Mouse (Mus musculus) liver, postnatal 0 days (tissue): ENCODE data around the gene Ing3. TPM values are rescaled to one million over a fixed set of nuclear protein-coding genes. Genes with fewer than 3 reads are reported as not detected.

Experiments used
- ATAC-seq: fragments of 200-750 bp; cut with Nextera tagmentation; 2 replicates; pipeline ENCODE4 v1.8.0; 2017; ENCODE audit warnings: mild to moderate bottlenecking, moderate library complexity
- DNase-seq: peaks from one replicate; pipeline ENCODE4 v3.0.0-alpha.2; 2016
- H3K27ac ChIP-seq: fragments of 300-500 bp; sonication (generic); 2 replicates; pipeline ENCODE4 v1.5.1; 2014; ENCODE audit warnings: antibody characterized with exemption, moderate library complexity, mild to moderate bottlenecking, low read depth
- H3K27me3 ChIP-seq: fragments of 300-500 bp; sonication (generic); 2 replicates; pipeline ENCODE4 v1.6.1; 2014; ENCODE audit warnings: low read length, control low read depth, mixed read lengths; ENCODE audit not compliant: insufficient read depth
- H3K36me3 ChIP-seq: fragments of 300-500 bp; sonication (generic); replicated peaks from 2 replicates; pipeline ENCODE4 v1.6.1; 2014; ENCODE audit warnings: mild to moderate bottlenecking, control low read depth, low read length, moderate library complexity, mixed read lengths; ENCODE audit not compliant: insufficient read depth
- H3K4me1 ChIP-seq: fragments of 300-500 bp; sonication (generic); 2 replicates; pipeline ENCODE4 v1.6.1; 2014; ENCODE audit warnings: antibody characterized with exemption, mild to moderate bottlenecking, control low read depth; ENCODE audit not compliant: insufficient read depth
- H3K4me2 ChIP-seq: fragments of 300-500 bp; sonication (generic); 2 replicates; pipeline ENCODE4 v1.6.1; 2014; ENCODE audit warnings: low read depth, mild to moderate bottlenecking, low read length, moderate library complexity, mixed read lengths
- H3K4me3 ChIP-seq: fragments of 300-500 bp; sonication (generic); 2 replicates; pipeline ENCODE4 v1.5.1; 2014; ENCODE audit warnings: low read depth, low read length
- H3K9ac ChIP-seq: fragments of 300-500 bp; sonication (generic); replicated peaks from 2 replicates; pipeline ENCODE4 v1.6.1; 2014; ENCODE audit warnings: mild to moderate bottlenecking, moderate library complexity
- H3K9me3 ChIP-seq: fragments of 300-500 bp; sonication (generic); 2 replicates; pipeline ENCODE4 v1.6.1; 2016; ENCODE audit warnings: mild to moderate bottlenecking, control low read depth, low read length, mixed read lengths
- CTCF ChIP-seq: sonication (generic); IDR thresholded peaks from 2 replicates; pipeline ENCODE4 v1.5.1; 2016; ENCODE audit warnings: antibody characterized with exemption, low read depth
- EP300 ChIP-seq: IDR thresholded peaks from 2 replicates; pipeline ENCODE4 v1.6.1; 2016; ENCODE audit warnings: antibody characterized with exemption, low read depth, mild to moderate bottlenecking
- WGBS: fragments of 180-500 bp; shearing (Covaris S2); extraction: QIAGEN DNeasy Blood & Tissue Kit; methylation state at CpG from one replicate; pipeline ENCODE4 v1.1.7; 2014; ENCODE audit not compliant: insufficient replicate concordance; 5-methylcytosine and 5-hydroxymethylcytosine counted together
- polyA plus RNA-seq: library from polyadenylated mRNA; unstranded; fragments of >200 nt; fragmentation: Nextera tagmentation; extraction: Ambion mirVana; gene quantifications from 2 replicates; pipeline ENCODE4 v1.2.1, GENCODE M21; 2015

Ing3 gene
- 12.0 and 15.0 TPM in 2 replicates for polyA plus RNA-seq

- Histone ChIP-seq H3K36me3 (peaks cover 13% of the 10 kb centered on the region; the same call in 1 of the 2 replicates), H3K9ac (peak within 1 kb of the TSS; percentile 75), H3K27me3 (no peaks in the 10 kb centered on the region), H3K4me3 (peak within 1 kb of the TSS; percentile 65), H3K4me1 (0 out of 2 replicates have a peak, but pooled peaks cover 3% of the 10 kb centered on the region), H3K4me2 (peak within 1 kb of the TSS; percentile 79), H3K9me3 (no peaks in the 10 kb centered on the region), H3K27ac (peak within 1 kb of the TSS; percentile 98)
- TF ChIP-seq EP300: peak; percentile 40; the same call in 1 of the 2 replicates
- TF ChIP-seq CTCF: no peak
- DNase-seq (peak; percentile 95), ATAC-seq (peak; percentile 93)
- under 1% methylated on average over 35 of the region's 35 CpGs for WGBS
These were observed at the start of gene Ing3 for GRCm38 (mm10) chr6:21949226-21949731. Gene Ing3, plus strand, starts transcription at chr6:21949571.

GRCm38 (mm10) chr6:21909720-21910119, 39.7 kb upstream of the Ing3 start:
- no peak for TF ChIP-seq CTCF
- no peak for TF ChIP-seq EP300
- Histone ChIP-seq H3K4me3 (no peak overlapping the region), H3K9me3 (no peaks in the 10 kb centered on the region), H3K4me2 (no peak overlapping the region), H3K27me3 (no peaks in the 10 kb centered on the region), H3K9ac (no peak overlapping the region), H3K27ac (no peak overlapping the region), H3K4me1 (no peaks in the 10 kb centered on the region), H3K36me3 (no peaks in the 10 kb centered on the region)
- no peak for ATAC-seq
- DNase-seq: no peak

GRCm38 (mm10) chr6:21910804-21911203, 38.6 kb upstream of the Ing3 start:
- H3K4me1 ChIP-seq: no peaks in the 10 kb centered on the region
- no peak overlapping the region for H3K27ac ChIP-seq
- DNase-seq (no peak), ATAC-seq (no peak)
- WGBS: 70% methylated on average over 6 of the region's 6 CpGs
- H3K36me3 ChIP-seq: no peaks in the 10 kb centered on the region
- TF ChIP-seq EP300: no peak
- TF ChIP-seq CTCF: no peak
- H3K4me2 ChIP-seq: no peak overlapping the region
- H3K9me3 ChIP-seq: no peaks in the 10 kb centered on the region
- no peak overlapping the region for H3K9ac ChIP-seq
- H3K27me3 ChIP-seq: no peaks in the 10 kb centered on the region
- no peak overlapping the region for H3K4me3 ChIP-seq

GRCm38 (mm10) chr6:21916591-21916990, 32.8 kb upstream of the Ing3 start:
- 61% methylated on average over 2 of the region's 2 CpGs for WGBS
- H3K36me3 ChIP-seq: no peaks in the 10 kb centered on the region
- no peak for DNase-seq
- H3K27ac ChIP-seq: no peak overlapping the region
- no peak overlapping the region for H3K4me3 ChIP-seq
- no peaks in the 10 kb centered on the region for H3K9me3 ChIP-seq
- no peak overlapping the region for H3K9ac ChIP-seq
- H3K4me1 ChIP-seq: no peaks in the 10 kb centered on the region
- no peaks in the 10 kb centered on the region for H3K27me3 ChIP-seq
- TF ChIP-seq EP300 (no peak), CTCF (no peak)
- H3K4me2 ChIP-seq: no peak overlapping the region
- no peak for ATAC-seq

GRCm38 (mm10) chr6:21924150-21924549, 25.2 kb upstream of the Ing3 start:
- ATAC-seq (no peak), DNase-seq (no peak)
- no peaks in the 10 kb centered on the region for H3K4me1 ChIP-seq
- H3K27me3 ChIP-seq: no peaks in the 10 kb centered on the region
- TF ChIP-seq EP300 (no peak), CTCF (peak; percentile 22; the same call in 1 of the 2 replicates)
- H3K4me3 ChIP-seq: no peak overlapping the region
- H3K36me3 ChIP-seq: no peaks in the 10 kb centered on the region
- no peak overlapping the region for H3K9ac ChIP-seq
- H3K9me3 ChIP-seq: no peaks in the 10 kb centered on the region
- H3K4me2 ChIP-seq: no peak overlapping the region
- no peak overlapping the region for H3K27ac ChIP-seq
- 31% methylated on average over 1 of the region's 1 CpGs for WGBS

GRCm38 (mm10) chr6:21937981-21938635, 11.3 kb upstream of the Ing3 start:
- DNase-seq: no peak
- Histone ChIP-seq H3K4me1 (0 out of 2 replicates have a peak, but pooled peaks cover 4% of the 10 kb centered on the region), H3K9me3 (no peaks in the 10 kb centered on the region), H3K9ac (no peak overlapping the region), H3K4me3 (no peak overlapping the region), H3K4me2 (no peak overlapping the region), H3K36me3 (no peaks in the 10 kb centered on the region), H3K27ac (no peak overlapping the region), H3K27me3 (no peaks in the 10 kb centered on the region)
- no peak for TF ChIP-seq EP300
- no peak; the same call in 1 of the 2 replicates for TF ChIP-seq CTCF
- WGBS: 56% methylated on average over 4 of the region's 4 CpGs
- no peak for ATAC-seq
